Mouse (Mus musculus): ENCODE data around the gene Dock8. TPM values are rescaled to one million over a fixed set of nuclear protein-coding genes. Genes with fewer than 3 reads are reported as not detected.

Gene Dock8
- polyA plus RNA-seq, 1 experiment, result 0.57 TPM

- H3K4me1 ChIP-seq (ENCODE audit: control insufficient read depth, insufficient read depth, low read length), result no peaks in the 10 kb centered on the region
- H3K9me3 ChIP-seq (replicated peaks; ENCODE audit: control insufficient read depth, insufficient read depth, low read length, poor library complexity, severe bottlenecking), result no peaks in the 10 kb centered on the region
- no peaks in the 10 kb centered on the region for H3K27me3 ChIP-seq (ENCODE audit: control insufficient read depth, insufficient read depth, low read length, poor library complexity, severe bottlenecking)
- H3K27ac ChIP-seq (ENCODE audit: insufficient read depth, low read length), result no peak overlapping the region
- H3K36me3 ChIP-seq (ENCODE audit: control insufficient read depth, insufficient read depth, low read length, poor library complexity, severe bottlenecking), result no peaks in the 10 kb centered on the region
- H3K9ac ChIP-seq (ENCODE audit: low read depth, poor library complexity, severe bottlenecking), result peak overlapping the region; percentile 66; the same call in 1 of the 2 replicates
- H3K4me3 ChIP-seq (ENCODE audit: low read depth, low read length), result no peak overlapping the region
- TF ChIP-seq CTCF (IDR thresholded peaks at IDR 0.05; ENCODE audit: low read depth, low read length) (no peak), EP300 (IDR thresholded peaks at IDR 0.05; ENCODE audit: insufficient read depth, low read depth, low read length) (no peak), POLR2A (IDR thresholded peaks at IDR 0.05; ENCODE audit: insufficient read depth, low read length) (no peak)
These were observed 238.8 kb downstream of the Dock8 start for GRCm38 (mm10) chr19:25238121-25238520.

DNA sequence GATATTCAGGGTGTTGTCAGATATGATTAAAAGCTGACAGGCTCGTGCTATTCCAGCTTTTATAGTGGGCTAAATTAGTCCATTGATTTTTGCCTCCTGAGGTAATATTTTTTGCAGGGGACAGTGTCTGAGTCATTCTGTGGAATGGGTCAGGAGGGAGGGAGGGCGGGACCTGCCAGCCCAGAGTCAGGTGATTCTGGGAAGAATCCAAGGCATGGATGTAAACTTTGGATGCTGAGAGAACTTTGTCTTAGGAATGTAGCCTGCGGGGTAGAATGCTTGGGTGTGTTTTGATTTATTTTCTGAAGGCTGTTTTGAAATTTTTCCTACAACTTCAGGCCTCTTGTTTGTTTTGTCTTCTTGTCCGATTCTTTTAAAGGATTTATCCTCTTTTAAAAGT lies 244.2 kb downstream of the Dock8 start:
- no peaks in the 10 kb centered on the region for H3K9me3 ChIP-seq (replicated peaks; ENCODE audit: control insufficient read depth, insufficient read depth, low read length, poor library complexity, severe bottlenecking)
- no peak overlapping the region for H3K9ac ChIP-seq (ENCODE audit: low read depth, poor library complexity, severe bottlenecking)
- no peaks in the 10 kb centered on the region for H3K27me3 ChIP-seq (ENCODE audit: control insufficient read depth, insufficient read depth, low read length, poor library complexity, severe bottlenecking)
- no peaks in the 10 kb centered on the region for H3K36me3 ChIP-seq (ENCODE audit: control insufficient read depth, insufficient read depth, low read length, poor library complexity, severe bottlenecking)
- H3K4me3 ChIP-seq (ENCODE audit: low read depth, low read length), result no peak overlapping the region
- H3K4me1 ChIP-seq (ENCODE audit: control insufficient read depth, insufficient read depth, low read length), result no peaks in the 10 kb centered on the region
- H3K27ac ChIP-seq (ENCODE audit: insufficient read depth, low read length), result no peak overlapping the region
- TF ChIP-seq CTCF (IDR thresholded peaks at IDR 0.05; ENCODE audit: low read depth, low read length) (no peak), EP300 (IDR thresholded peaks at IDR 0.05; ENCODE audit: insufficient read depth, low read depth, low read length) (no peak), POLR2A (IDR thresholded peaks at IDR 0.05; ENCODE audit: insufficient read depth, low read length) (no peak)

GRCm38 (mm10) chr19:25246062-25246461 lies 246.7 kb downstream of the Dock8 start:
- no peak for TF ChIP-seq CTCF (IDR thresholded peaks at IDR 0.05; ENCODE audit: low read depth, low read length)
- no peak for TF ChIP-seq POLR2A (IDR thresholded peaks at IDR 0.05; ENCODE audit: insufficient read depth, low read length)
- no peak for TF ChIP-seq EP300 (IDR thresholded peaks at IDR 0.05; ENCODE audit: insufficient read depth, low read depth, low read length)
- no peaks in the 10 kb centered on the region for H3K4me1 ChIP-seq (ENCODE audit: control insufficient read depth, insufficient read depth, low read length)
- no peak overlapping the region for H3K27ac ChIP-seq (ENCODE audit: insufficient read depth, low read length)
- H3K27me3 ChIP-seq (ENCODE audit: control insufficient read depth, insufficient read depth, low read length, poor library complexity, severe bottlenecking), result no peaks in the 10 kb centered on the region
- H3K9me3 ChIP-seq (replicated peaks; ENCODE audit: control insufficient read depth, insufficient read depth, low read length, poor library complexity, severe bottlenecking), result no peaks in the 10 kb centered on the region
- H3K36me3 ChIP-seq (ENCODE audit: control insufficient read depth, insufficient read depth, low read length, poor library complexity, severe bottlenecking), result no peaks in the 10 kb centered on the region
- no peak overlapping the region for H3K4me3 ChIP-seq (ENCODE audit: low read depth, low read length)
- no peak overlapping the region for H3K9ac ChIP-seq (ENCODE audit: low read depth, poor library complexity, severe bottlenecking)

- H3K4me1 ChIP-seq (ENCODE audit: control insufficient read depth, insufficient read depth, low read length), result no peaks in the 10 kb centered on the region
- H3K9ac ChIP-seq (ENCODE audit: low read depth, poor library complexity, severe bottlenecking), result no peak overlapping the region
- TF ChIP-seq POLR2A (IDR thresholded peaks at IDR 0.05; ENCODE audit: insufficient read depth, low read length) (no peak), CTCF (IDR thresholded peaks at IDR 0.05; ENCODE audit: low read depth, low read length) (no peak), EP300 (IDR thresholded peaks at IDR 0.05; ENCODE audit: insufficient read depth, low read depth, low read length) (no peak)
- H3K36me3 ChIP-seq (ENCODE audit: control insufficient read depth, insufficient read depth, low read length, poor library complexity, severe bottlenecking), result no peaks in the 10 kb centered on the region
- H3K27ac ChIP-seq (ENCODE audit: insufficient read depth, low read length), result no peak overlapping the region
- H3K4me3 ChIP-seq (ENCODE audit: low read depth, low read length), result no peak overlapping the region
- no peaks in the 10 kb centered on the region for H3K9me3 ChIP-seq (replicated peaks; ENCODE audit: control insufficient read depth, insufficient read depth, low read length, poor library complexity, severe bottlenecking)
- no peaks in the 10 kb centered on the region for H3K27me3 ChIP-seq (ENCODE audit: control insufficient read depth, insufficient read depth, low read length, poor library complexity, severe bottlenecking)
These were observed 248.7 kb downstream of the Dock8 start for GRCm38 (mm10) chr19:25247858-25248552.

- H3K36me3 ChIP-seq (ENCODE audit: control insufficient read depth, insufficient read depth, low read length, poor library complexity, severe bottlenecking), result no peaks in the 10 kb centered on the region
- H3K27ac ChIP-seq (ENCODE audit: insufficient read depth, low read length), result no peak overlapping the region
- no peaks in the 10 kb centered on the region for H3K9me3 ChIP-seq (replicated peaks; ENCODE audit: control insufficient read depth, insufficient read depth, low read length, poor library complexity, severe bottlenecking)
- H3K4me3 ChIP-seq (ENCODE audit: low read depth, low read length), result no peak overlapping the region
- H3K27me3 ChIP-seq (ENCODE audit: control insufficient read depth, insufficient read depth, low read length, poor library complexity, severe bottlenecking), result no peaks in the 10 kb centered on the region
- no peak overlapping the region for H3K9ac ChIP-seq (ENCODE audit: low read depth, poor library complexity, severe bottlenecking)
- TF ChIP-seq EP300 (IDR thresholded peaks at IDR 0.05; ENCODE audit: insufficient read depth, low read depth, low read length), result no peak
- TF ChIP-seq CTCF (IDR thresholded peaks at IDR 0.05; ENCODE audit: low read depth, low read length), result no peak
- TF ChIP-seq POLR2A (IDR thresholded peaks at IDR 0.05; ENCODE audit: insufficient read depth, low read length), result no peak
- no peaks in the 10 kb centered on the region for H3K4me1 ChIP-seq (ENCODE audit: control insufficient read depth, insufficient read depth, low read length)
These were observed 249.9 kb downstream of the Dock8 start for GRCm38 (mm10) chr19:25249230-25249629.

- H3K4me1 ChIP-seq (ENCODE audit: control insufficient read depth, insufficient read depth, low read length), result no peaks in the 10 kb centered on the region
- no peak overlapping the region for H3K9ac ChIP-seq (ENCODE audit: low read depth, poor library complexity, severe bottlenecking)
- H3K27ac ChIP-seq (ENCODE audit: insufficient read depth, low read length), result no peak overlapping the region
- no peaks in the 10 kb centered on the region for H3K9me3 ChIP-seq (replicated peaks; ENCODE audit: control insufficient read depth, insufficient read depth, low read length, poor library complexity, severe bottlenecking)
- TF ChIP-seq CTCF (IDR thresholded peaks at IDR 0.05; ENCODE audit: low read depth, low read length) (no peak), EP300 (IDR thresholded peaks at IDR 0.05; ENCODE audit: insufficient read depth, low read depth, low read length) (no peak), POLR2A (IDR thresholded peaks at IDR 0.05; ENCODE audit: insufficient read depth, low read length) (no peak)
- H3K27me3 ChIP-seq (ENCODE audit: control insufficient read depth, insufficient read depth, low read length, poor library complexity, severe bottlenecking), result no peaks in the 10 kb centered on the region
- H3K4me3 ChIP-seq (ENCODE audit: low read depth, low read length), result no peak overlapping the region
- H3K36me3 ChIP-seq (ENCODE audit: control insufficient read depth, insufficient read depth, low read length, poor library complexity, severe bottlenecking), result no peaks in the 10 kb centered on the region
These were observed 252.3 kb downstream of the Dock8 start for GRCm38 (mm10) chr19:25251610-25252140.

Other genes with a start within 250 kb of the Dock8 start
- gene Pgm5, start 137.7 kb upstream of the Dock8 start, polyA plus RNA-seq (2011; ENCODE audit: insufficient read depth, insufficient read length, low read depth, missing spikeins), result 0.18 and 0.59 TPM in 2 replicates
- 200 and 230 TPM in 2 replicates for gene Gm10053, start 123.8 kb upstream of the Dock8 start, polyA plus RNA-seq (2011; ENCODE audit: insufficient read depth, insufficient read length, low read depth, missing spikeins)
- not detected in 2 replicates for gene Foxd4, start 98.3 kb upstream of the Dock8 start, polyA plus RNA-seq (2011; ENCODE audit: insufficient read depth, insufficient read length, low read depth, missing spikeins)
- 42.4 and 45.4 TPM in 2 replicates for gene Cbwd1, start 37.9 kb upstream of the Dock8 start, polyA plus RNA-seq (2011; ENCODE audit: insufficient read depth, insufficient read length, low read depth, missing spikeins)
- 41.5 and 44.1 TPM in 2 replicates for gene Kank1, start 237.4 kb downstream of the Dock8 start, polyA plus RNA-seq (2011; ENCODE audit: insufficient read depth, insufficient read length, low read depth, missing spikeins)